9 mouse cellular contexts compared by ENCODE assay signal in the genomic region with DNA sequence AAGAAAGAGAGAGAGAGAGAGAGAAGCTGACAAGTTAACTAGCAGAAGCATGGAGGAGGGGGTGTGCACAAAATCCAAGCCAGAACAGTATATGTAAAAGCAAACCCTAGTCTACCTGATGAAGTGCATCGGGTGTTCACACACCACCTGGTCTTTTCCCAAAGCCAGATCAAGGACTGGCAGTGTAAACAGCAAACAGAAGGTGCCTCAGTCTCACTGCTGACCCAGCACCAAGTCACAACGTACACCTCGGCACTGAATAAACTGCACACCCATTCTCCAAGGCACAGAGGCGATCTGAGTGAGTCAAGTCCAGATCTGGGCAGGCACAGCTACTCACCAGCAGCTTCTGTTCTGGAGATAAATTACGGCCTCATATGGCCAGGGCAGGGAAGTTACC.
"Had no signal": no experiment of that assay in that cellular context is flagged by ENCODE, and none has a peak within 500 bp of the region (broad histone marks: within the 10 kb centered on the region; RNA-seq: fewer than 3 reads in every experiment).

No protein-coding gene starts in this region.

- H3K27me3 ChIP-seq: limb, embryonic 13.5 days; midbrain, embryonic 13.5 days had no signal

- DNase-seq: kidney, postnatal 10 days; kidney, postnatal 4 days; lung, adult 18-20 months; right cerebral cortex, postnatal 14 days; thymus, adult 18-20 months; thymus, postnatal 4 days had no signal

- H3K9ac ChIP-seq: limb, embryonic 13.5 days; liver, embryonic 14.5 days; midbrain, embryonic 13.5 days had no signal

- H3K4me2 ChIP-seq: limb, embryonic 13.5 days; midbrain, embryonic 13.5 days had no signal

- H3K4me3 ChIP-seq: limb, embryonic 13.5 days; midbrain, embryonic 13.5 days had no signal

- H3K27ac ChIP-seq: limb, embryonic 13.5 days; liver, embryonic 14.5 days; midbrain, embryonic 13.5 days had no signal

- H3K9me3 ChIP-seq: limb, embryonic 13.5 days; midbrain, embryonic 13.5 days had no signal

- H3K4me1 ChIP-seq: limb, embryonic 13.5 days had no signal

- ATAC-seq: midbrain, embryonic 13.5 days had no signal
